Mouse (Mus musculus) embryonic fibroblast, embryonic 13.5 days (primary cell): ENCODE measurements at regions not wholly inside any gene's neighbourhood (a gene's known extent, or its start where the extent isn't known, plus 50 kb on each side); places are given as distances from the start of the nearest gene placed in this dataset.

Experiments used
- CTCF ChIP-seq: IDR thresholded peaks from 2 replicates; pipeline ENCODE4 v1.5.1; 2011; ENCODE audit warnings: mild to moderate bottlenecking, control low read depth, low read length, moderate library complexity, borderline replicate concordance; ENCODE audit not compliant: insufficient read depth
- POLR2A ChIP-seq: IDR thresholded peaks from 2 replicates; pipeline ENCODE4 v1.6.1; 2011; ENCODE audit warnings: low read depth, mild to moderate bottlenecking, control low read depth, low read length, moderate library complexity

GRCm38 (mm10) chr2:170218230-170219044 lies 70.5 kb upstream of the Zfp217 start:
- no peak for TF ChIP-seq CTCF
- no peak for TF ChIP-seq POLR2A
